Mouse (Mus musculus) MEL (cell line): ENCODE measurements at regions not wholly inside any gene's neighbourhood (a gene's known extent, or its start where the extent isn't known, plus 50 kb on each side); places are given as distances from the start of the nearest gene placed in this dataset.

Source experiments
- CTCF ChIP-seq, 3 experiments: IDR thresholded peaks in 2 of 3; conservative IDR thresholded peaks in 1 of 3; 2 replicates each; pipeline ENCODE4 v1.5.1; 2011 to 2012; ENCODE audit warnings: low read length in 3 of 3, low read depth in 2 of 3, mild to moderate bottlenecking in 2 of 3, improper control_type of control experiment in 1 of 3, inconsistent platforms in 1 of 3, mixed read lengths in 1 of 3, moderate library complexity in 1 of 3; ENCODE audit not compliant: control insufficient read depth in 1 of 3, insufficient read depth in 1 of 3, poor library complexity in 1 of 3, severe bottlenecking in 1 of 3
- ELF1 ChIP-seq: IDR thresholded peaks from 2 replicates; pipeline ENCODE4 v1.6.1; 2014; ENCODE audit warnings: low read depth, mild to moderate bottlenecking, inconsistent platforms, low read length, improper control_type of control experiment, moderate library complexity
- EP300 ChIP-seq, 2 experiments: IDR thresholded peaks; 2 replicates each; pipeline ENCODE4 v1.6.1; 2011; ENCODE audit warnings: improper control_type of control experiment in 2 of 2, low read length in 2 of 2, low read depth in 1 of 2, mild to moderate bottlenecking in 1 of 2
- GATA1 ChIP-seq: IDR thresholded peaks from 2 replicates; pipeline ENCODE4 v1.6.1; 2011; ENCODE audit warnings: low read depth, low read length, improper control_type of control experiment
- KAT2A ChIP-seq: conservative IDR thresholded peaks from 2 replicates; pipeline ENCODE4 v1.6.1; 2012; ENCODE audit warnings: low read depth, low read length, improper control_type of control experiment, inconsistent platforms
- POLR2A ChIP-seq, 2 experiments: IDR thresholded peaks; 2 replicates each; pipeline ENCODE4 v1.6.1; 2011 to 2012; ENCODE audit warnings: low read length in 2 of 2, mild to moderate bottlenecking in 2 of 2, control low read depth in 1 of 2, improper control_type of control experiment in 1 of 2, low read depth in 1 of 2, moderate library complexity in 1 of 2; ENCODE audit not compliant: control insufficient read depth in 1 of 2, insufficient read depth in 1 of 2, poor library complexity in 1 of 2
- POLR2AphosphoS5 ChIP-seq: IDR thresholded peaks from 2 replicates; pipeline ENCODE4 v1.6.1; 2012; ENCODE audit warnings: low read depth, borderline replicate concordance, mild to moderate bottlenecking, inconsistent platforms, low read length, moderate library complexity, mixed read lengths
- TCF12 ChIP-seq: IDR thresholded peaks from 2 replicates; pipeline ENCODE4 v1.6.1; 2014; ENCODE audit warnings: low read depth, mild to moderate bottlenecking, inconsistent platforms, low read length, improper control_type of control experiment, moderate library complexity
- USF2 ChIP-seq, 2 experiments: IDR thresholded peaks; 2 replicates each; pipeline ENCODE4 v1.6.1; 2011 to 2012; ENCODE audit warnings: improper control_type of control experiment in 2 of 2, low read length in 2 of 2, borderline replicate concordance in 1 of 2, inconsistent platforms in 1 of 2, low read depth in 1 of 2, mild to moderate bottlenecking in 1 of 2; ENCODE audit not compliant: insufficient read depth in 1 of 2
- ZC3H11A ChIP-seq: IDR thresholded peaks from 2 replicates; pipeline ENCODE4 v1.6.1; 2012; ENCODE audit warnings: low read depth, mild to moderate bottlenecking, inconsistent platforms, low read length, improper control_type of control experiment
- ZKSCAN1 ChIP-seq: IDR thresholded peaks from 2 replicates; pipeline ENCODE4 v1.6.1; 2012; ENCODE audit warnings: low read depth, mild to moderate bottlenecking, inconsistent platforms, low read length, improper control_type of control experiment, moderate library complexity
- ZNF384 ChIP-seq: IDR thresholded peaks from 2 replicates; pipeline ENCODE4 v1.6.1; 2012; ENCODE audit warnings: low read depth, mild to moderate bottlenecking, inconsistent platforms, low read length, improper control_type of control experiment

DNA sequence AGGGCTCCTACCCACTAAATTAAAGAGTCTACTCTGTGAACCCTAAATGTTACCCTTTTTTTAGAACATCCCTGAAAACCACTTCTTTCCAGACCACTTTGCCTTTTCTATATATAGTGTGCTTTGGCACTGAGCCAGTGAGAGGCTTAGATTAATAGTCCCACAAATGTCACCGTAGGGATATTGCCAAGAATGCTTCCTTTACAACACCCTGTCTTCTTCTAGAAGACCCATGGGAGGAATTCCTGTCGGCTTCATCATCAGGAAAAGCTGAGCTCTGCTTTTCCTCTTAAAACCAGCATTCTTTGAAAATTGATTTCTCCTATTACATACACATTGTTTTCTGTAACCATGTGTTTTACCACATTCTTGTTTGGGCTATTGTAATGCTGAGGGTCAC is 768.1 kb downstream of the Gm9195 start:
- no peak for TF ChIP-seq ZC3H11A
- TF ChIP-seq CTCF (IDR thresholded peaks at IDR 0.05 in 2 of 3, conservative IDR thresholded peaks at IDR 0.05 in 1 of 3; ENCODE audit: control insufficient read depth in 1 of 3, insufficient read depth in 1 of 3, low read depth in 2 of 3, low read length in 3 of 3, poor library complexity in 1 of 3, severe bottlenecking in 1 of 3), result no peak
- no peak for TF ChIP-seq POLR2AphosphoS5
- TF ChIP-seq EP300 (IDR thresholded peaks at IDR 0.05; ENCODE audit: low read depth in 1 of 2, low read length in 2 of 2), result no peak
- no peak for TF ChIP-seq TCF12
- TF ChIP-seq POLR2A (IDR thresholded peaks at IDR 0.05; ENCODE audit: control insufficient read depth in 1 of 2, insufficient read depth in 1 of 2, low read depth in 1 of 2, low read length in 2 of 2, poor library complexity in 1 of 2), result no peak
- TF ChIP-seq KAT2A, result no peak
- TF ChIP-seq ZNF384, result no peak
- TF ChIP-seq ZKSCAN1, result no peak
- no peak for TF ChIP-seq ELF1
- TF ChIP-seq GATA1, result no peak
- TF ChIP-seq USF2 (IDR thresholded peaks at IDR 0.05; ENCODE audit: borderline replicate concordance in 1 of 2, insufficient read depth in 1 of 2, low read depth in 1 of 2, low read length in 2 of 2), result no peak
